Mouse (Mus musculus): ENCODE data around the gene Padi2.

Padi2 gene

GRCm38 (mm10) chr4:140906076-140906826 lies at the start of gene Padi2:
Gene Padi2 (plus strand): TSS chr4:140906344.
- DNase-seq (ENCODE audit: low spot score), result peak; percentile 87

GRCm38 (mm10) chr4:140857041-140857440 lies 49.1 kb upstream of the Padi2 start:
- DNase-seq (ENCODE audit: low spot score), result no peak

- DNase-seq (ENCODE audit: low spot score), result no peak
Observed at GRCm38 (mm10) chr4:140857813-140858212, 48.3 kb upstream of the Padi2 start.

GRCm38 (mm10) chr4:140859291-140859690 lies 46.9 kb upstream of the Padi2 start:
- DNase-seq (ENCODE audit: low spot score), result no peak

GRCm38 (mm10) chr4:140860125-140860766 lies 45.9 kb upstream of the Padi2 start:
- no peak for DNase-seq (ENCODE audit: low spot score)

- DNase-seq (ENCODE audit: low spot score), result no peak
Observed at GRCm38 (mm10) chr4:140860767-140861147, 45.4 kb upstream of the Padi2 start.

GRCm38 (mm10) chr4:140862036-140862650 lies 44.0 kb upstream of the Padi2 start:
- DNase-seq (ENCODE audit: low spot score), result no peak

- no peak for DNase-seq (ENCODE audit: low spot score)
Observed at GRCm38 (mm10) chr4:140868484-140869190, 37.5 kb upstream of the Padi2 start.

GRCm38 (mm10) chr4:140869945-140870344 lies 36.2 kb upstream of the Padi2 start:
- DNase-seq (ENCODE audit: low spot score), result no peak

- no peak for DNase-seq (ENCODE audit: low spot score)
Observed at GRCm38 (mm10) chr4:140870876-140871275, 35.3 kb upstream of the Padi2 start.

GRCm38 (mm10) chr4:140871376-140871775 lies 34.8 kb upstream of the Padi2 start:
- DNase-seq (ENCODE audit: low spot score), result peak; percentile 30

- DNase-seq (ENCODE audit: low spot score), result peak; percentile 32
Observed at GRCm38 (mm10) chr4:140871851-140872685, 34.1 kb upstream of the Padi2 start.

GRCm38 (mm10) chr4:140872686-140872992 lies 33.5 kb upstream of the Padi2 start:
- peak; percentile 33 for DNase-seq (ENCODE audit: low spot score)

- DNase-seq (ENCODE audit: low spot score), result peak; percentile 33
Observed at GRCm38 (mm10) chr4:140873011-140873410, 33.1 kb upstream of the Padi2 start.

GRCm38 (mm10) chr4:140876161-140876560 lies 30.0 kb upstream of the Padi2 start:
- DNase-seq (ENCODE audit: low spot score), result no peak

- DNase-seq (ENCODE audit: low spot score), result peak; percentile 30
Observed at GRCm38 (mm10) chr4:140876681-140877080, 29.5 kb upstream of the Padi2 start.

GRCm38 (mm10) chr4:140877441-140877840 lies 28.7 kb upstream of the Padi2 start:
- DNase-seq (ENCODE audit: low spot score), result peak; percentile 35

GRCm38 (mm10) chr4:140878655-140879054 lies 27.5 kb upstream of the Padi2 start:
- DNase-seq (ENCODE audit: low spot score), result peak; percentile 38

- peak; percentile 17 for DNase-seq (ENCODE audit: low spot score)
Observed at GRCm38 (mm10) chr4:140879116-140879515, 27.0 kb upstream of the Padi2 start.

- DNase-seq (ENCODE audit: low spot score), result peak; percentile 39
Observed at GRCm38 (mm10) chr4:140879739-140880138, 26.4 kb upstream of the Padi2 start.

- no peak for DNase-seq (ENCODE audit: low spot score)
Observed at GRCm38 (mm10) chr4:140880207-140880606, 25.9 kb upstream of the Padi2 start.
